Mouse (Mus musculus) C2C12 (cell line): ENCODE data around the gene Smim24. TPM values are rescaled to one million over a fixed set of nuclear protein-coding genes. Genes with fewer than 3 reads are reported as not detected.

Experiments
- H3K27me3 ChIP-seq: one replicate; pipeline ENCODE4 v1.6.1; 2011; ENCODE audit not compliant: control insufficient read depth, insufficient read depth, insufficient read length
- H3K36me3 ChIP-seq: one replicate; pipeline ENCODE4 v1.6.1; 2011; ENCODE audit not compliant: control insufficient read depth, insufficient read depth
- H3K4me3 ChIP-seq: one replicate; pipeline ENCODE4 v1.5.1; 2011; ENCODE audit warnings: mild to moderate bottlenecking, control low read depth; ENCODE audit not compliant: poor library complexity, insufficient read depth, severe bottlenecking
- H3K79me2 ChIP-seq: one replicate; pipeline ENCODE4 v1.6.1; 2011; ENCODE audit not compliant: control insufficient read depth, insufficient read depth
- H3K79me3 ChIP-seq: one replicate; pipeline ENCODE4 v1.6.1; 2011; ENCODE audit warnings: low read depth, control low read depth
- H3ac ChIP-seq: one replicate; pipeline ENCODE3; 2011; ENCODE audit warnings: low read depth; ENCODE audit not compliant: control insufficient read depth, insufficient read length
- CEBPB ChIP-seq: IDR thresholded peaks from one replicate; pipeline ENCODE4 v1.6.1; 2011; ENCODE audit warnings: low read depth, mild to moderate bottlenecking, control low read depth, moderate library complexity
- CTCF ChIP-seq: IDR thresholded peaks from one replicate; pipeline ENCODE4 v1.5.1; 2011; ENCODE audit not compliant: control insufficient read depth, insufficient read depth, insufficient read length
- FOSL1 ChIP-seq: IDR thresholded peaks from one replicate; pipeline ENCODE4 v1.8.0; 2011; ENCODE audit warnings: mild to moderate bottlenecking, low read length; ENCODE audit not compliant: poor library complexity, insufficient read depth, severe bottlenecking
- MAX ChIP-seq: IDR thresholded peaks from one replicate; pipeline ENCODE4 v1.6.1; 2011; ENCODE audit warnings: mild to moderate bottlenecking, control low read depth
- MYOD1 ChIP-seq: IDR thresholded peaks from one replicate; pipeline ENCODE4 v1.6.1; 2011; ENCODE audit warnings: low read depth; ENCODE audit not compliant: control insufficient read depth, insufficient read length
- MYOG ChIP-seq: IDR thresholded peaks from one replicate; pipeline ENCODE4 v1.6.1; 2011; ENCODE audit not compliant: control insufficient read depth, insufficient read length; ENCODE audit errors: extremely low read depth
- USF1 ChIP-seq: IDR thresholded peaks from one replicate; pipeline ENCODE4 v1.6.1; 2011; ENCODE audit warnings: low read depth, mild to moderate bottlenecking, control low read depth, moderate library complexity
- polyA plus RNA-seq: library from polyadenylated mRNA; unstranded; fragments of >200 nt; fragmentation: generic; extraction: Trizol; gene quantifications from one replicate; pipeline ENCODE4 v1.2.1, GENCODE M21; 2012; ENCODE audit warnings: missing spikeins

Smim24 gene
- polyA plus RNA-seq, 1 experiment = 0.32 TPM

DNA sequence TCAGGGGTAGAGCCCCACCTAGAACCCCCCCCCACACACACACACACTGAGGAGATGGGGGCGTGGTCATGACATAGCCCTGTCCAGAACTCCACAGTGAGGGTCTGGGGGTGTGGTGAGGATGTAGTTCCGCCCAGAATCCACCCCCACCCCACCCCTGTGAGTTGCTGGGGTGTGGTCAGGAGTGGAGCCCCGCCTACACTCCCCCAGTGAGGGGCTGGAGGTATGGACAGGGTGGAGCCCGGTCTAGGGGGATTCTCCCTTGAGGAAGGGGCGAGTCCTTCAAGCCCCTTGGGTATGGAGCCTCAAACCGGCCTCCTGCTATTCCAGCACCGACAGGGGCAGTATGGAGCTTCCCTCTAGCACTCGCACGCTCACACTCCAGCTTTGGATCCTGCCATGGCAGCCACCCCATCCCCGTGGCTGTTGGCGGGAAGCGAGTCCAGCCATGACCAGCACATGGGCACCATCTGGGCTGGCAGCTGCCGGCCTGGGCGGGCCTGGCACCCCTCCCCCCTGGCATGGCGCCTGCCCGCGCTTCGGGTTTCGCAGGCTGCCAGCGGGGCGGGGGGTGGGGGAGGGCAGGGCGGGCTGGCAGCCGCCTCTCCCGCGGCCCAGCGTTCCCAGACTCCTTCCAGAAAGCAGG lies 23.9 kb downstream of the Smim24 start:
- Histone ChIP-seq H3K79me2 (peaks cover 100% of the 10 kb centered on the region), H3ac (no peak overlapping the region), H3K36me3 (peaks cover 86% of the 10 kb centered on the region), H3K79me3 (peaks cover 85% of the 10 kb centered on the region), H3K27me3 (no peaks in the 10 kb centered on the region), H3K4me3 (no peak overlapping the region)
- TF ChIP-seq USF1 = no peak
- peak; percentile 81 for TF ChIP-seq MYOD1
- TF ChIP-seq FOSL1 = no peak
- TF ChIP-seq MYOG = no peak
- TF ChIP-seq CEBPB = no peak
- peak; percentile 100 for TF ChIP-seq MAX
- peak; percentile 31 for TF ChIP-seq CTCF

DNA sequence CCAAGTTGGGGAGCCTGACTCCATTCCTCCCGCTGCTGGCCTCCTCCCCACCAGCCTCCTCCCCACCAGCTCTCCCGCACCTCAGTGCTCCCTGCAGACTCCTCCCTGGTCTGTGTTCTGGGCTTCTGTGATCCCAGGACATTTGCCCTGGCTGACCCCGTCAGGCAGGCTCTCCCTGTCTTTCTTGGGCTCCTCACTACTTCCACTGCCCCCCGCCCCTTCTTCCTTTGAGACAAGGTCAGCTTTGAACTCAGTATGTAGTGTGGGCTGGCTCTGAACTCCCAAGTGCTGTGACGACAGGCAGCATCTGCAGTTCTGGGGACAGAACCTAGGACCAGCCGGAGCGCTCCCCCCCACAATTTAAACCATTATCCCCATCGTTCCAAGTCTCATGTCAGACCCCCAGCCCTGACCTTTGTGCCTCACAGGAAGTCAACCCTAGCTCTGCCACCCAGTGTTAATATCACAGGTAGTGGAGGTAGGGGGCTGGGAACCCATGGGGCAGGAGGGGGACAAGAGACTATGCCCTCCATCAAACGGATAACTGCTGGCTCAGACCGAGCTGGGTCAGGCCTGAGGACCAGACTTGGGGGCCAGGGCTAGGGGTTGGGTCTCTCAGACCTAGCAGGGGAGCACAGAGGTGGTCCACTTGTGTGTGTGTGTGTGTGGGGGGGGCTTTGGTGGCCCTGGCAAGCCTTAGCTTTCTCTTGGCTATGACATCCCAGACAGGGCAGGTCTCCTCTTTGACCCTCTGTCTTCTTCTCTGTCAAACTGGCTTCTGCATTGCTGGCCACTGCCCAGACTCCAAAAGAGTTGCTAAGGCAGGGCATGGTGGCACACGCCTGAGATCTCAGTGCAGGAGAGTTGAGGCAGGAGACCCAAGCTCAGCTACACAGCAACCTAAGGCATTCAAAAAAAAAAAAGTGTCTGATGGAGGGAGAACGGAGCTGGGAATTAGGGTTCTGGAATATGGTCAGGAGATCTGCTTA lies 24.7 kb downstream of the Smim24 start:
- TF ChIP-seq CEBPB (no peak), CTCF (no peak), USF1 (no peak), MYOG (no peak), MAX (no peak), MYOD1 (no peak), FOSL1 (no peak)
- H3K79me3 ChIP-seq = peaks cover 93% of the 10 kb centered on the region
- H3K36me3 ChIP-seq = peaks cover 87% of the 10 kb centered on the region
- H3ac ChIP-seq = peak overlapping the region; percentile 59
- H3K4me3 ChIP-seq = no peak overlapping the region
- H3K27me3 ChIP-seq = no peaks in the 10 kb centered on the region
- H3K79me2 ChIP-seq = peaks cover 100% of the 10 kb centered on the region

DNA sequence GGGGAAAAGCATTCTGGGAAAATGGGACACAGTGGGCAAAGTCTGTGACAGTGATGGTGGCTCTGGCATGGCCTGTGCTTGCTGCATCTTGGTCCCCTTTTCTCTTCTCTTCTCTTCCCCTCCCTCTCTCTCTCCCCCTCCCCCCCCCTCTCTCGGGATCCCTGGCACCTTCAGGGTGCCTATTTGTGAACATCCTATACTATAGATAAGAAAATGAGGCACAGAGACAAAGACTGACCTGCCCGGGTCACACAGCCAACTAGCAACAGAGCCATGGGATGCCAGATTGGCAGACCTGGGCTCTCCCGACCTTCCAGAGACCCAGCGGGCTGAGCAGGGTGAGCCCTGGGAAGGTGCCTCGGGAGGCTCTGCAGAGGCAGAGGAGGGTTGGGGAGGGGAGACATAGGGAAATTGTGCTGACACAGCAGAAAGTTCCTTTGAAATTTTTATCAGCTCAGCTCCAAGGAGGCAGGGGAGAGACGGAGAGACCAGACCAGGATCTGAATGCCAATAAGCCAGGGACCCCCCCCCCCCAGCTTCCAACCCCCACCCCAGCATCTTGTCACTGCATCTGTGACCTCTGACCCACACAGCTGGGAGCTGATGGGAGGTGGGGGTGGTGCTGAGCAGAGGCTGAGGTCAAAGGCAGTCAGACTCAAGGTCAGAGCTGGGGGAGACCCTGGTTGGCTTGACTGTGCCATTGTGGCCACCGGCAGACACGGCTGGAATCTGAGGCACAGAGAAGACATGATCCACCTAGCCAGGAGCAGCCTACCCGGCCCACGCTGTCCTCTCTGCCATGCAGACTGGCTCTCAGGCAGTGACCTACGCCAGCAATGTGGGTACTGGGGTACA lies 25.6 kb downstream of the Smim24 start:
- H3K36me3 ChIP-seq = peaks cover 87% of the 10 kb centered on the region
- H3K79me2 ChIP-seq = peaks cover 100% of the 10 kb centered on the region
- H3ac ChIP-seq = no peak overlapping the region
- no peak overlapping the region for H3K4me3 ChIP-seq
- peaks cover 94% of the 10 kb centered on the region for H3K79me3 ChIP-seq
- no peaks in the 10 kb centered on the region for H3K27me3 ChIP-seq
- no peak for TF ChIP-seq CTCF
- TF ChIP-seq MAX = no peak
- TF ChIP-seq MYOG = no peak
- TF ChIP-seq FOSL1 = no peak
- no peak for TF ChIP-seq USF1
- no peak for TF ChIP-seq MYOD1
- no peak for TF ChIP-seq CEBPB

DNA sequence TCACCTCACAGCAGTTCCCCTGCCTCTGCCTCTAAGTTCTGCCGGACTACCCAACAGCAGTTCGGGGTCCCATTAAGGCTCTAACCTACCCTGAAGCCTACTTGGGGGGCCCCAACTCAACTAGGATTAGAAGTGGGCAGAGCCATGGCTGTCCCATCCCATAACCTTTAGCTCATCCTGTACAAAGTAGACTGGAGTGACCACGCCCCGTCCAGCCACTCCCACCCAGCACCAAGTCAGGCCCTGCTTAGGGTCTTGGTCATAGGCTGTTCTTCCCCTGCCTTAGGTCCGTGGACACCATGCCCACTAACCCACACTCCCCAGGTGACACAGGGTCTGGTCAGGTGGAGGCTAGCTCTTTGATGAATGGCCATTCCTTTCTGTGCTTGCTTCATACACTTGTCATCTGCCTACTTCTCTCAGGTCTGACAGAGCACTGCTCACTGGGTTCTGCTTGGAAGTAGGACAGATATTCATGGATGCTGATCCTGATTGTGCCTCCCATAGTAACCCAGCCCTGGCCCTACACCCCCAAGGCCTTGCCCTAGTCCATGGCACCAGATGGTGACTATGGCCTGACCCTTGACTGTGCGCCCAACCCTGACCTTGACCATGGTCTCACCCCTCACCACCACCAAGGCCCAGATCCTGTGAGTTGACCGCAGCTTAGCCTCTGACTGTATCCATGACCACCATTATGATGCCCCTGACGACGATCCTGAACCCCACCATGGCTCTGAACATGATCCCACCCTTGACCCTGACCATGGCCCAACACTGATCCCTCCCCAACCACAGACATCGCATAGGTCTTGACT lies 26.5 kb downstream of the Smim24 start:
- Histone ChIP-seq H3ac (no peak overlapping the region), H3K27me3 (no peaks in the 10 kb centered on the region), H3K79me2 (peaks cover 100% of the 10 kb centered on the region), H3K79me3 (peaks cover 95% of the 10 kb centered on the region), H3K4me3 (no peak overlapping the region), H3K36me3 (peaks cover 82% of the 10 kb centered on the region)
- TF ChIP-seq USF1 (no peak), MYOG (no peak), CEBPB (no peak), MAX (no peak), CTCF (no peak), MYOD1 (no peak), FOSL1 (no peak)
